In the genomic region with DNA sequence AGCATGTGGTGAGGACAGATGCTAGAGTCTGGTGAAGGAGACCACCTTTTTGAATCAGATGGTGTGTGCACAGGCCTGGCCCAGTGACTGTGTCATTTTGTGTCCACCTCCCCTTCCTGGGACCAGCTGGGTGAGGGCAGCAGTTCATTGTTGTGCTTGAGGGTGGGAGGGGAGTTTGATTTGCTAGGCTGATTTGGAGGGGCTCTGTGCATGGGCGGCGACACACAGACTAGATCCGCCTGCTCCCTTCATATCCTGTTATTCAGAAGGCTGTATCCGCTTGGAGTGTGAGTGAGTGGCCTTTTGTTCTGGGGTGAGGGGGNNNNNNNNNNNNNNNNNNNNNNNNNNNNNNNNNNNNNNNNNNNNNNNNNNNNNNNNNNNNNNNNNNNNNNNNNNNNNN, we compare ENCODE assay signal across 8 mouse cellular contexts. TPM values are rescaled to one million over a fixed set of nuclear protein-coding genes. Genes with fewer than 3 reads are reported as not detected.
DNase-seq lines count a peak whose midpoint lies in the region; ATAC-seq lines count a peak whose summit lies in the region.

No protein-coding gene starts in this region.

- ATAC-seq in limb, embryonic 15.5 days (ENCODE audit: insufficient number of reproducible peaks, low FRiP score, low TSS enrichment, low read depth), result no peak
- peak; percentile 25; the same call in 1 of the 2 replicates for ATAC-seq in neural tube, embryonic 15.5 days (ENCODE audit: low FRiP score)

- H3K27me3 ChIP-seq in limb, embryonic 15.5 days, result no peaks in the 10 kb centered on the region
- H3K27me3 ChIP-seq in neural tube, embryonic 15.5 days (replicated peaks), result no peaks in the 10 kb centered on the region

- peak overlapping the region; percentile 3; the same call in 1 of the 2 replicates for H3K4me3 ChIP-seq in limb, embryonic 15.5 days
- no peak overlapping the region for H3K4me3 ChIP-seq in neural tube, embryonic 15.5 days (replicated peaks)

- H3K27ac ChIP-seq in limb, embryonic 15.5 days, result peak overlapping the region; percentile 48; the same call in 1 of the 2 replicates
- H3K27ac ChIP-seq in neural tube, embryonic 15.5 days (replicated peaks), result no peak overlapping the region

- peak; percentile 55 for DNase-seq in layer of hippocampus, adult 11-12 months (ENCODE audit: low spot score)
- no peak for DNase-seq in layer of hippocampus, postnatal 25 days (ENCODE audit: extremely low spot score in 1 of 2, low spot score in 1 of 2)
- peak; percentile 78 for DNase-seq in heart, adult 8-10 months (ENCODE audit: low spot score)
- DNase-seq in kidney, adult 11 months, result peak; percentile 62
- no peak for DNase-seq in T-cell, adult 2 months (ENCODE audit: low spot score)
- no peak for DNase-seq in ovary, adult 18-20 months (ENCODE audit: low spot score)

- WGBS in limb, embryonic 15.5 days, result 68% methylated on average over 4 of the region's 4 CpGs
- 34% methylated on average over 4 of the region's 4 CpGs for WGBS in neural tube, embryonic 15.5 days

- H3K4me1 ChIP-seq in limb, embryonic 15.5 days, result peaks cover 31% of the 10 kb centered on the region
- H3K4me1 ChIP-seq in neural tube, embryonic 15.5 days, result peaks cover 6% of the 10 kb centered on the region; the same call in 1 of the 2 replicates

- no peaks in the 10 kb centered on the region for H3K36me3 ChIP-seq in limb, embryonic 15.5 days
- H3K36me3 ChIP-seq in neural tube, embryonic 15.5 days, result no peaks in the 10 kb centered on the region

- 0 out of 2 replicates have a peak overlapping the region, but pooled peaks have one; percentile 12 for H3K4me2 ChIP-seq in limb, embryonic 15.5 days
- H3K4me2 ChIP-seq in neural tube, embryonic 15.5 days, result peak overlapping the region; percentile 15; the same call in 1 of the 2 replicates

- H3K9ac ChIP-seq in limb, embryonic 15.5 days, result no peak overlapping the region
- H3K9ac ChIP-seq in neural tube, embryonic 15.5 days (replicated peaks), result no peak overlapping the region

- H3K9me3 ChIP-seq in limb, embryonic 15.5 days, result no peaks in the 10 kb centered on the region
- H3K9me3 ChIP-seq in neural tube, embryonic 15.5 days (replicated peaks), result no peaks in the 10 kb centered on the region

RNA-seq across cellular contexts. Expression of a gene that starts 3.9 kb away (rescaled TPM):
- 100 to 1,000 TPM; 101 to 107 TPM for total RNA-seq in layer of hippocampus, postnatal 25 days (2021)
- total RNA-seq in heart, adult 8-10 months (2022), result 10 to 100 TPM; 59.8 to 77.4 (median 72.4) TPM
- 426 and 454 TPM in 2 replicates for polyA plus RNA-seq in limb, embryonic 15.5 days (2015; fragmentation: Nextera tagmentation; extraction: Ambion mirVana)
- 44.0 and 69.4 TPM in 2 replicates for polyA plus RNA-seq in neural tube, embryonic 15.5 days (2015; fragmentation: Nextera tagmentation; extraction: Ambion mirVana)

RNA-seq across cellular contexts. Expression of a gene that starts 14.2 kb away (rescaled TPM):
- under 1 TPM; 0.39 to 0.42 TPM for total RNA-seq in layer of hippocampus, postnatal 25 days (2021)
- under 1 TPM in 3 of 4 experiments, not detected in 1; 0.35 to 0.55 (median 0.37) TPM for total RNA-seq in heart, adult 8-10 months (2022)
- 171 TPM in 2 replicates for polyA plus RNA-seq in limb, embryonic 15.5 days (2015; fragmentation: Nextera tagmentation; extraction: Ambion mirVana)
- 0.87 and 13.5 TPM in 2 replicates for polyA plus RNA-seq in neural tube, embryonic 15.5 days (2015; fragmentation: Nextera tagmentation; extraction: Ambion mirVana)

RNA-seq across cellular contexts. Expression of a gene that starts 19.5 kb away (rescaled TPM):
- 1 to 10 TPM; 1.9 to 2.1 TPM for total RNA-seq in layer of hippocampus, postnatal 25 days (2021)
- total RNA-seq in heart, adult 8-10 months (2022), result not detected
- 1.8 and 2.6 TPM in 2 replicates for polyA plus RNA-seq in limb, embryonic 15.5 days (2015; fragmentation: Nextera tagmentation; extraction: Ambion mirVana)
- polyA plus RNA-seq in neural tube, embryonic 15.5 days (2015; fragmentation: Nextera tagmentation; extraction: Ambion mirVana), result 1.1 and 4.3 TPM in 2 replicates

RNA-seq across cellular contexts. Expression of a gene that starts 26.7 kb away (rescaled TPM):
- 10 to 100 TPM; 22.6 to 27.6 TPM for total RNA-seq in layer of hippocampus, postnatal 25 days (2021)
- total RNA-seq in heart, adult 8-10 months (2022), result 10 to 100 TPM; 25.0 to 34.8 (median 27.8) TPM
- 52.1 and 55.0 TPM in 2 replicates for polyA plus RNA-seq in limb, embryonic 15.5 days (2015; fragmentation: Nextera tagmentation; extraction: Ambion mirVana)
- 11.7 and 16.8 TPM in 2 replicates for polyA plus RNA-seq in neural tube, embryonic 15.5 days (2015; fragmentation: Nextera tagmentation; extraction: Ambion mirVana)

RNA-seq across cellular contexts. Expression of a gene that starts 26.7 kb away (rescaled TPM):
- total RNA-seq in layer of hippocampus, postnatal 25 days (2021), result 100 to 1,000 TPM in 1 of 2 experiments, 10 to 100 TPM in 1; 92.6 to 106 TPM
- 1,000 to 10,000 TPM; 1,071 to 1,219 (median 1,134) TPM for total RNA-seq in heart, adult 8-10 months (2022)
- polyA plus RNA-seq in limb, embryonic 15.5 days (2015; fragmentation: Nextera tagmentation; extraction: Ambion mirVana), result 38.7 and 40.1 TPM in 2 replicates
- polyA plus RNA-seq in neural tube, embryonic 15.5 days (2015; fragmentation: Nextera tagmentation; extraction: Ambion mirVana), result 23.5 and 29.1 TPM in 2 replicates

Comparison
In these comparisons a context has a peak if more than half of its experiments do, and no peak if none do; other contexts are left out.
1. DNase-seq: peak in layer of hippocampus, adult 11-12 months (single experiment), heart, adult 8-10 months (single experiment) and kidney, adult 11 months (single experiment); none in layer of hippocampus, postnatal 25 days (0 of 2), T-cell, adult 2 months (single experiment) and ovary, adult 18-20 months (single experiment).